Mouse (Mus musculus): ENCODE measurements at regions not wholly inside any gene's neighbourhood (a gene's known extent, or its start where the extent isn't known, plus 50 kb on each side); places are given as distances from the start of the nearest gene placed in this dataset.

- no peak overlapping the region for H3K27ac ChIP-seq (ENCODE audit: control insufficient read depth, insufficient read depth, low read depth, low read length, poor library complexity)
- no peak for TF ChIP-seq CTCF (IDR thresholded peaks at IDR 0.05; ENCODE audit: control insufficient read depth, insufficient read depth, low read length)
- TF ChIP-seq POLR2A (IDR thresholded peaks at IDR 0.05; ENCODE audit: borderline replicate concordance, control insufficient read depth, low read depth, low read length), result no peak
- no peaks in the 10 kb centered on the region for H3K4me1 ChIP-seq (ENCODE audit: control insufficient read depth, insufficient read depth, low read length)
- H3K4me3 ChIP-seq (replicated peaks; ENCODE audit: control insufficient read depth, low read depth, low read length), result no peak overlapping the region
- 71% methylated on average over 6 of the region's 6 CpGs for WGBS
Measured at GRCm38 (mm10) chr9:41703091-41703490, 421.0 kb downstream of the Sorl1 start.

DNA sequence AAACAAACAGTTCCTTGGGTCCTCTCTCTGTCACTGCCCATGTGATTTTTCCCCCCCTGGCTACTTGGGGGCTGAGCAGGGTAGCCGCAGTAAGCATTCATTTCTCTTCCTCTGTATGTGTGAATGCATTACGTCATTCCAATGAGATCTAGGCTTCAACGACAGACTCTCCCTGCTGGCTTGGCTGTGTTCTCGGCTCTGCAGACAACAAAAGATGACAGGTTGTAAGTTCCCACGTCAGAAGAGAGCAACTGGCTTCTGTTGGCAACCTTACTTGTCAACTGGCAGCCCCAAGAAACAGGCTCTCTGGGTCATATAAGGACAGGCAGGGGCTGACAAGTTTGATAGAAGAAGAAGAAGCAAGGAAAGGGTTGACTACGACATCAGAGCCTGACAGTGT, 423.4 kb downstream of the Sorl1 start:
- WGBS, result 46% methylated on average over 6 of the region's 6 CpGs
- Histone ChIP-seq H3K4me1 (ENCODE audit: control insufficient read depth, insufficient read depth, low read length) (no peaks in the 10 kb centered on the region), H3K4me3 (replicated peaks; ENCODE audit: control insufficient read depth, low read depth, low read length) (no peak overlapping the region), H3K27ac (ENCODE audit: control insufficient read depth, insufficient read depth, low read depth, low read length, poor library complexity) (no peak overlapping the region)
- TF ChIP-seq CTCF (IDR thresholded peaks at IDR 0.05; ENCODE audit: control insufficient read depth, insufficient read depth, low read length), result no peak

- Histone ChIP-seq H3K4me1 (ENCODE audit: control insufficient read depth, insufficient read depth, low read length) (no peaks in the 10 kb centered on the region), H3K4me3 (replicated peaks; ENCODE audit: control insufficient read depth, low read depth, low read length) (no peak overlapping the region), H3K27ac (ENCODE audit: control insufficient read depth, insufficient read depth, low read depth, low read length, poor library complexity) (no peak overlapping the region)
- WGBS, result 74% methylated on average over 4 of the region's 4 CpGs
- TF ChIP-seq POLR2A (IDR thresholded peaks at IDR 0.05; ENCODE audit: borderline replicate concordance, control insufficient read depth, low read depth, low read length), result no peak
- TF ChIP-seq CTCF (IDR thresholded peaks at IDR 0.05; ENCODE audit: control insufficient read depth, insufficient read depth, low read length), result no peak
Measured at GRCm38 (mm10) chr9:41699031-41699430, 425.1 kb downstream of the Sorl1 start.

DNA sequence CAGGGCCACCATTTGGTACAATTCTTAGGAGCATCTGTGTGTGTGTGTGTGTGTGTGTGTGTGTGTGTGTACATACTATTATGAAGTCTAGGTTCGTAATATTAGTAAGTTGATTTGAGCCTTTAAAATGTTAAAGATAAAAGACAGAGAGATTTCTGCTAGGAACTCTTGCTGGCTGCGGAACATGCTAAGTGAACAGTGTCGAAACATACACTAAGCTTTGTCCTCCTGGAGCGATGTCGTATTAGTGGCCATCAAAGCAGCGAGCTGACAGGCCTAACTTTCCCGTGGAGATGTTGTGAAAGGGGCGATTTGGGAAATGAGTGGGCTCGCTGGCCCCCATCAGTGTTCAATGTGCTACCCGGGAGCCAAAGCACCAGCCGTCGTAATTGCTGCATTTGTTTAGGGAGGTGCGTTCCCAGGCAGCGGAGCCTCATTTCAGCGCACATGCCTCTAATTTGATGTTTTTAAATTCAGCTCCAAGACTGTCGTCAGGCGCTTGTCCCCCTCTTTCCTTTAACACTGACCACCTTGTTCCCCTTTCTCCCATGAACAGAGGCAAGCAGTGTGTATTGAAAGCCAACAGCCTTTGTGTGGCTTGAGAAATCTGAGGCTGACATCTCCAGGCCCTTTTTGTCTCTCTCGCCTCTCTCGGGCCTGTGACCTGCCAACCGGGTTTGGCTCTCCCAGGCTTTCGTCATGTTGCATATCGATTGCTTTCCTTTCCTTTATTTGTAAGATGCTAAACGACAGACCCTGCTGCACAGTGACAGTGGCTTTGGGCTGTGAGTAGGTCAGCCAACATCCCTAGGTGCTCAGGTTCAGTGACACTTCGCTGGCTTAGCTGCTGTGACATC, 426.3 kb downstream of the Sorl1 start:
- no peak for TF ChIP-seq CTCF (IDR thresholded peaks at IDR 0.05; ENCODE audit: control insufficient read depth, insufficient read depth, low read length)
- no peaks in the 10 kb centered on the region for H3K4me1 ChIP-seq (ENCODE audit: control insufficient read depth, insufficient read depth, low read length)
- H3K27ac ChIP-seq (ENCODE audit: control insufficient read depth, insufficient read depth, low read depth, low read length, poor library complexity), result no peak overlapping the region
- H3K4me3 ChIP-seq (replicated peaks; ENCODE audit: control insufficient read depth, low read depth, low read length), result no peak overlapping the region
- 84% methylated on average over 24 of the region's 24 CpGs for WGBS

DNA sequence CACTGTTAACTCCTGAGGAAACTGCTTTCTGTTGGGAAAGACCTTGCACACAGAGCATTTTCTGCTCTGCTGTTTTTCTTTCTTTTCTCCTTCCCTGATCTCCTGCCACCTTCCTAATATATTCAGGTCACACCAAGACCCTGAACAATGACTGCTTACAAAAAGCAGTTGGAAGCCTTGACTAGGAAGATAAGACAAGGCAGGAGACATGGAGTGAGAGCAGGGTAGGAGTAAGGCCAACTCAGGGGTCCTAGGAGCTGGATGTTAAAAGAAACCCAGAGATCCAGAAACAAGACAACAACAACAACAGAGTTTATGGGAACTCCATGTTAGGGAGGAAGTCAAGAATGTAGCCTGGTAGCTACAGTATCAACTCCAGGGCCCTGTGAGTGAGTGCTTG, 426.9 kb downstream of the Sorl1 start:
- TF ChIP-seq POLR2A (IDR thresholded peaks at IDR 0.05; ENCODE audit: borderline replicate concordance, control insufficient read depth, low read depth, low read length) (no peak), CTCF (IDR thresholded peaks at IDR 0.05; ENCODE audit: control insufficient read depth, insufficient read depth, low read length) (no peak)
- Histone ChIP-seq H3K27ac (ENCODE audit: control insufficient read depth, insufficient read depth, low read depth, low read length, poor library complexity) (no peak overlapping the region), H3K4me3 (replicated peaks; ENCODE audit: control insufficient read depth, low read depth, low read length) (no peak overlapping the region)

GRCm38 (mm10) chr9:41682911-41683310, 441.2 kb downstream of the Sorl1 start:
- WGBS, result 76% methylated on average over 1 of the region's 1 CpGs
- Histone ChIP-seq H3K4me3 (replicated peaks; ENCODE audit: control insufficient read depth, low read depth, low read length) (no peak overlapping the region), H3K4me1 (ENCODE audit: control insufficient read depth, insufficient read depth, low read length) (no peaks in the 10 kb centered on the region), H3K27ac (ENCODE audit: control insufficient read depth, insufficient read depth, low read depth, low read length, poor library complexity) (no peak overlapping the region)
- TF ChIP-seq CTCF (IDR thresholded peaks at IDR 0.05; ENCODE audit: control insufficient read depth, insufficient read depth, low read length) (no peak), POLR2A (IDR thresholded peaks at IDR 0.05; ENCODE audit: borderline replicate concordance, control insufficient read depth, low read depth, low read length) (no peak)

More for the DNA sequence above, 426.9 kb downstream of the Sorl1 start:
- no peaks in the 10 kb centered on the region for H3K4me1 ChIP-seq (ENCODE audit: control insufficient read depth, insufficient read depth, low read length)

GRCm38 (mm10) chr9:41675656-41676055, 448.4 kb downstream of the Sorl1 start:
- Histone ChIP-seq H3K27ac (ENCODE audit: control insufficient read depth, insufficient read depth, low read depth, low read length, poor library complexity) (no peak overlapping the region), H3K4me1 (ENCODE audit: control insufficient read depth, insufficient read depth, low read length) (no peaks in the 10 kb centered on the region), H3K4me3 (replicated peaks; ENCODE audit: control insufficient read depth, low read depth, low read length) (no peak overlapping the region)
- 77% methylated on average over 2 of the region's 2 CpGs for WGBS
- TF ChIP-seq CTCF (IDR thresholded peaks at IDR 0.05; ENCODE audit: control insufficient read depth, insufficient read depth, low read length) (no peak), POLR2A (IDR thresholded peaks at IDR 0.05; ENCODE audit: borderline replicate concordance, control insufficient read depth, low read depth, low read length) (no peak)

GRCm38 (mm10) chr9:41672958-41673357, 451.1 kb downstream of the Sorl1 start:
- Histone ChIP-seq H3K4me1 (ENCODE audit: control insufficient read depth, insufficient read depth, low read length) (no peaks in the 10 kb centered on the region), H3K27ac (ENCODE audit: control insufficient read depth, insufficient read depth, low read depth, low read length, poor library complexity) (no peak overlapping the region), H3K4me3 (replicated peaks; ENCODE audit: control insufficient read depth, low read depth, low read length) (no peak overlapping the region)
- TF ChIP-seq POLR2A (IDR thresholded peaks at IDR 0.05; ENCODE audit: borderline replicate concordance, control insufficient read depth, low read depth, low read length), result no peak
- 63% methylated on average over 2 of the region's 2 CpGs for WGBS

GRCm38 (mm10) chr9:41668741-41669140, 455.4 kb downstream of the Sorl1 start:
- TF ChIP-seq POLR2A (IDR thresholded peaks at IDR 0.05; ENCODE audit: borderline replicate concordance, control insufficient read depth, low read depth, low read length), result no peak
- TF ChIP-seq CTCF (IDR thresholded peaks at IDR 0.05; ENCODE audit: control insufficient read depth, insufficient read depth, low read length), result no peak
- WGBS, result 55% methylated on average over 1 of the region's 1 CpGs
- Histone ChIP-seq H3K4me3 (replicated peaks; ENCODE audit: control insufficient read depth, low read depth, low read length) (no peak overlapping the region), H3K4me1 (ENCODE audit: control insufficient read depth, insufficient read depth, low read length) (no peaks in the 10 kb centered on the region), H3K27ac (ENCODE audit: control insufficient read depth, insufficient read depth, low read depth, low read length, poor library complexity) (no peak overlapping the region)
